ENCODE assay signal across 9 mouse cellular contexts in genomic region chr1:61233476-61234297, GRCm38 (mm10).
A peak's percentile ranks its signal among the peaks of the same experiment; 100 is the strongest.
DNase-seq lines count a peak whose midpoint lies in the region; ATAC-seq lines count a peak whose summit lies in the region.
"Had no signal": no experiment of that assay in that cellular context is flagged by ENCODE, and none has a peak within 500 bp of the region (broad histone marks: within the 10 kb centered on the region; RNA-seq: fewer than 3 reads in every experiment).

No protein-coding gene starts in this region.

- no peak overlapping the region for H3K9ac ChIP-seq in hindbrain, embryonic 14.5 days
- H3K9ac ChIP-seq: liver, embryonic 13.5 days had no signal

- intact Hi-C loops in gastrocnemius, postnatal 36 days (cut with DNase I) = no loop called here

- peak overlapping the region; percentile 35; the same call in 1 of the 2 replicates for H3K4me2 ChIP-seq in hindbrain, embryonic 14.5 days (replicated peaks)
- H3K4me2 ChIP-seq: liver, embryonic 13.5 days had no signal

- H3K4me1 ChIP-seq in hindbrain, embryonic 14.5 days (replicated peaks; ENCODE audit: control insufficient read depth, insufficient read depth, low read length) = 0 out of 2 replicates have a peak, but pooled peaks cover 9% of the 10 kb centered on the region

- no peak overlapping the region for H3K4me3 ChIP-seq in hindbrain, embryonic 14.5 days (replicated peaks; ENCODE audit: low read length)
- H3K4me3 ChIP-seq: liver, embryonic 13.5 days had no signal

- DNase-seq in cerebellum, postnatal 14 days = peak; percentile 15 to 20
- no peak for DNase-seq in cerebellum, adult 9-10 months
- peak; percentile 68 for DNase-seq in embryo, embryonic 10.5 days (ENCODE audit: low spot score)
- DNase-seq in hindbrain, embryonic 14.5 days (ENCODE audit: low spot score) = no peak
- DNase-seq in mesoderm, embryonic 11.5 days (ENCODE audit: low read depth, low spot score) = peak; percentile 47
- no peak for DNase-seq in frontal cortex, postnatal 14 days (ENCODE audit: low spot score in 2 of 2)
- no peak for DNase-seq in urinary bladder, adult 2 months (ENCODE audit: low spot score)
- DNase-seq in gastrocnemius, postnatal 36 days = no peak
- DNase-seq: liver, embryonic 13.5 days had no signal

- no peaks in the 10 kb centered on the region for H3K36me3 ChIP-seq in hindbrain, embryonic 14.5 days (replicated peaks; ENCODE audit: control insufficient read depth, insufficient read depth)
- H3K36me3 ChIP-seq: liver, embryonic 13.5 days had no signal

- peak; percentile 80 for ATAC-seq in hindbrain, embryonic 14.5 days (ENCODE audit: low FRiP score)

- WGBS in hindbrain, embryonic 14.5 days = 19% methylated on average over 10 of the region's 10 CpGs

- H3K27me3 ChIP-seq in hindbrain, embryonic 14.5 days (ENCODE audit: control insufficient read depth, insufficient read depth, low read length) = no peaks in the 10 kb centered on the region

- H3K27ac ChIP-seq in hindbrain, embryonic 14.5 days = no peak overlapping the region
- H3K27ac ChIP-seq: liver, embryonic 13.5 days had no signal

- no peaks in the 10 kb centered on the region for H3K9me3 ChIP-seq in hindbrain, embryonic 14.5 days (ENCODE audit: control insufficient read depth, low read length)
- H3K9me3 ChIP-seq: liver, embryonic 13.5 days had no signal

Comparison
In these comparisons a context has a peak if more than half of its experiments do, and no peak if none do; other contexts are left out.
1. DNase-seq: peak in cerebellum, postnatal 14 days (2 of 2), embryo, embryonic 10.5 days (single experiment) and mesoderm, embryonic 11.5 days (single experiment); none in cerebellum, adult 9-10 months (single experiment), hindbrain, embryonic 14.5 days (single experiment), frontal cortex, postnatal 14 days (0 of 2), urinary bladder, adult 2 months (single experiment) and gastrocnemius, postnatal 36 days (0 of 2).